Mouse (Mus musculus): ENCODE results near the gene Tgfbr3l. TPM values are rescaled to one million over a fixed set of nuclear protein-coding genes. Genes with fewer than 3 reads are reported as not detected.
A peak's percentile ranks its signal among the peaks of the same experiment; 100 is the strongest.
"Not testable (repeated sequence)": the region's sequence is repeated elsewhere in the genome, so short reads cannot be mapped to it uniquely, and the experiment has no call there.

Tgfbr3l gene
- total RNA-seq, 4 experiments from 2014 or later = 9.2 to 17.6 (median 12.5) TPM

DNA sequence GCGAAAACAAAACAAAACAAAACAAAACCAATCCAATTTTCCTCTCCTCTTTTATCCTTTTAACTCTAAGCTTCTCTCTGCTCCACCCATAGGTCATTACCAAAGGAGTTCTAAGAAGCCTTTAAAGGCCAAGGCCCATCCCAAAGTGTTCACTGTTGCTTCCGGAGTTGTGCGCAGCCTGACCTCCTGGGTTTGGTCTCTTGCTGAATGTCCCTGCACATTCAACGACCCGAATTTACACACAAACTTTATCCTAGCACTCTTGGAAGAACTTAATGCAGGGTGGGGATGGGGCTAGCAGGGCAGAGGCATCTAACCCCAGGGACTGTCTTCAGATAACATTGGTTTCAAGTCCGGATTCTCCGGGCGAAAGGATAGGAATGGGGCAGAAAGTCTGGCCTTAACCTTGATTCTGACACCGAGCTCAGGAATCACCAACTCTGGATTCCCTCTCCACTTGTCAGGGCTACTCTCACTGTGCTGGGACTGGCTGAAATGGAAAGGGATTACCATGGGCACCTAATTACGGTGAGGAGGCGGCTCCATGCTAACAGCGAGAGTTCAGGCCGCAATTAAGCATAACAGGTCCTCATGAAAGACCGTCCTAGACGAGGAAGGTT lies 10.1 kb upstream of the Tgfbr3l start:
- no peak for DNase-seq (ENCODE audit: low spot score in 2 of 2)

- DNase-seq (ENCODE audit: low spot score in 2 of 2) = peak; percentile 99 to 100
These were observed 9.4 kb upstream of the Tgfbr3l start, which contains the start of the genes Map2k7 and Gm49320 for GRCm38 (mm10) chr8:4238434-4239192. Gene Map2k7, plus strand, starts transcription at chr8:4238740. Gene Gm49320, plus strand, starts transcription at chr8:4238865.

- peak in 1 of 2 experiments; percentile 76 for DNase-seq (ENCODE audit: low spot score in 2 of 2)
These were observed 8.7 kb upstream of the Tgfbr3l start for GRCm38 (mm10) chr8:4239193-4239890.

DNA sequence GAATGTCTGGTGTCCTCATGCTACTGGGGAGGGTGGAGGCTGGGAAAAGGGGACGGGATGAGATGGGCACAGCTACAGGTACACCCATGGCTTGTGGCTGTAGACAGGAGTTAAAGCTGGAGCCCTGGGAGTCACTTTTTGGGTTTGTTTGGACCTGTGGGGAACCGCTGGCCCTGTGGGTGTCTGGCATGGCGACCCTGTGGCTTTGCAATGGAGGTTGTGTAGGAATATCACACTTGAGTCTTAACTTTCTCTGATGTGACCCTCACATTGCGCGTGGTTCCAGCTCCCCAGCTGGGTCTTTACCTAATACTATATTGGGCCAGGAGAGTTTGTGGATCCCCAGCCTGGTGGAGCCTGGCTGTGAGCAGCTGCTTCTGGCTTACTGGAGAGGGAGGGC lies 3.0 kb upstream of the Tgfbr3l start:
- no peak for DNase-seq (ENCODE audit: low spot score in 2 of 2)

DNA sequence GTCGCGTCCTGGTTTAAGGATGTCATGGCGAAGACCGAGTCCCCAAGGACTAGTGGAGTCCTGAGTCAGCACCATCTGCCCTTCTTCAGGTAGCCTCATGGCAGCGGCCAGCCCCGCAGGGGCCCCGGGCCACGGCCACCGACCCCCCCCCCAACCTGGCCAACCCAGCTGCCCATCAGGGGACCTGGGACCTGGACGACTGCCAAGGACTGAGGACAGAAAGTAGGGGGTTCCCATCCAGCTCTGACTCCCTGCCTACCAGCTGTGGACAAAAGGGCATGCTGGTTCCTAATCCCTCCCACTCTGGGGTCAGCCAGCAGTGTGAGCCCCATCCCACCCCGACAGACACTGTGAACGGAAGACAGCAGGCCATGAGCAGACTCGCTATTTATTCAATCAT lies 2.3 kb upstream of the Tgfbr3l start:
- no peak for DNase-seq (ENCODE audit: low spot score in 2 of 2)

DNA sequence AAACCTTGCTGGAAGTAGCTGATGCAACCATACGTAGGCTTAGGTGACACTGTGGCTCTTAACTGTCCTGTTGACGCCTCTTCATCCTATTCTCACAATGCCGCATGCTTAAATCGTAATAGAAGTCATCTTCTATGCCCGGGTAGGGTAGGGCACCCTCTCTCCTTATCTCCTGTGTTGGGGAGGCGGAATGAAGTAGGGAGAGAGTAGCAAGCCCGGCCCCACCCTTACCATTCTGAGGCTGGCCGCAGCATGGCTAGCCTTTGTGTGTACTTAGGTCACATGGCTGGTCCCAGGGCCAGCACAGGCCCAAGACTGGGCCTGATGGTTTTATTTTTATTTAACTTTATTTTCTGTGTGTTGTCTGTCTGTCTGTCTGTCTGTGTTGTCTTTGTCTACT lies 773 bp upstream of the Tgfbr3l start:
- DNase-seq (ENCODE audit: low spot score in 2 of 2) = no peak

GRCm38 (mm10) chr8:4249213-4249612 lies 1.2 kb downstream of the Tgfbr3l start:
- DNase-seq (ENCODE audit: low spot score in 2 of 2) = no peak

- peak; percentile 67 to 80 for DNase-seq (ENCODE audit: low spot score in 2 of 2)
These were observed 2.4 kb downstream of the Tgfbr3l start for GRCm38 (mm10) chr8:4250306-4250970.

GRCm38 (mm10) chr8:4252116-4252760 lies 4.2 kb downstream of the Tgfbr3l start:
- DNase-seq (ENCODE audit: low spot score in 2 of 2) = no peak

DNA sequence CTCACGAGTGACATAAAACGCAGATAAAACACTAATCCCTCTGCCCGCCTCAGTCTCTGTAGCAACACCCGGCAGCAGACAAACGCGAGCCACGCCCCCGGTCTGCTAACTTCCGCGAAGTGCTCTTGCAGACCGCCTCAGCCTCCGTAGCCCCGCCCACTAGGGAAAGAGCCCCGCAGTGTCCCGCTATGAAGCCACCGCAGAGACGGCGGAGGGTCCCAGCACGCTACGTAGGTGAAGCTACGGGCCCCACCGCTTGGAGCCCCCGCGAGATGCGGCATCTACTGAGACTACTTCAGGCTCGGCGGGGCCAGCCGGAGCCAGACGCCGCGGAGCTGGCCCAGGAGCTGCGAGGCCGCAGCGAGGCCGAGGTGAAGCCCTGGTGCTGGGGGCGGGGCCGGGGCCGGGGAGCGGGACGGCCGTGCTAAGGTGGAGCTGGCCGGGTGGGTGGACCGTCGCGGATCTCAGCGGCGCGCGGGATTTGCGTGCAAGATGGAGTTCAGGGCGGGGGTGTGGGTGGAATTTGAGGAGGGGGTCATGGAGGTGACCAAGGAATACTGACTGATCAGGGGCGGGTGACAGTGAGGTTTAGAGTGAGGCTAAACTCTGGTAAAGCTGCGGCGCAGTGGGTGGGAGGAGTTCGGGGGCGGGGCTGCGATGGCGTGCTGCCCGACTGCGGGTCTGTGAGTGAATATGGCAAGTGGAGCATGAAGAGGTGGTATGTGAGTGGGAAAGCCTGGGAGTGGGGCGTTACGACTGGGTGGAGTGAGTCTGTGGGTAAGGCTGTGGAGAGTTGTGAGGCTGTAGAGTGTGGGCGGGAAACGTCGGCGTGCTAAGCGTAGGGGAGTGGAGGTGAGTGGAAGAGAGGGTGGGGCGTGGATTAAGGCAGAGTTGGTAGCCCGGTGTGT lies 5.2 kb downstream of the Tgfbr3l start, which contains the start of gene Snapc2:
Snapc2 (plus strand) TSS at position 147 of the 908 bp plus-strand sequence.
- peak; percentile 91 to 93 for DNase-seq (ENCODE audit: low spot score in 2 of 2)

DNA sequence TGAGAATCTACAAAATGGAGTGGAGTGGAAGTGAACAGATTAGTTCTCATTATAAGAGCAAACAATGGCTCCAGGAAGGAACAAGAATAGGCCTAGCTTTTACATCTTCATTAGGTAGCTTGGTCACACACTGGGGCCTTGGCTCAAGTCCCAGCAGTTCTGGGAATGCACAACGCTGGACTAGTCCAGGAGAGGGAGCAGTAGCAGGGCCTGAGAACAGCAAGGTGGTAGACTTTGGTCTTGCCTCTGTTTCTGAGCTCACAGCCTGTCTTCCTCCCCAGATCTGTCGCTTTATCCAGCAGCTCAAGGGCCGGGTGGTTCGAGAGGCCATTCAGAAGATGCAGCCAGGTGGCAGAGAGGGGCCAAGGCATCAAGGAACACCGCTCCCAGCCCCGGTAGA lies 6.0 kb downstream of the Tgfbr3l start:
- peak in 1 of 2 experiments; percentile 71 for DNase-seq (ENCODE audit: low spot score in 2 of 2)

DNA sequence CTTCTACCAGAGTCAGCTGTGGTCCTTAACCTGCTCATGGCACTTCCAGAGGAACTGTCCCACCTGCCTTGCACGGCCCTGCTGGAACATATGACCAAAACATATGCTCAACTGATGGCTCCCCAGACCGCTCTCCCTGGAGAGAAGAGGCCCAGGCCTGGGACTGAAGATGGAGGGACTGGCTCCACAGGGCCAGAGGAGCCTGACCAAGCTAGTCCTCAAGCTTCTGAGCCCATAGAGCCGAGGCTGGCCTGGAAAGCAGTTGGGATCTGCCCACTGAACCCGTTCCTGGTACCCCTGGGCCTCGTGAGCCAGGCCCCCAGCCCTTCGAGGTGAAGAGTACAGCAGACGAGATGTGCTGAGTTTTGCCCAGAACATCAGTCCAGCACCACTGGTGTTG lies 7.5 kb downstream of the Tgfbr3l start:
- not testable (repeated sequence) for DNase-seq (ENCODE audit: low spot score in 2 of 2)

DNA sequence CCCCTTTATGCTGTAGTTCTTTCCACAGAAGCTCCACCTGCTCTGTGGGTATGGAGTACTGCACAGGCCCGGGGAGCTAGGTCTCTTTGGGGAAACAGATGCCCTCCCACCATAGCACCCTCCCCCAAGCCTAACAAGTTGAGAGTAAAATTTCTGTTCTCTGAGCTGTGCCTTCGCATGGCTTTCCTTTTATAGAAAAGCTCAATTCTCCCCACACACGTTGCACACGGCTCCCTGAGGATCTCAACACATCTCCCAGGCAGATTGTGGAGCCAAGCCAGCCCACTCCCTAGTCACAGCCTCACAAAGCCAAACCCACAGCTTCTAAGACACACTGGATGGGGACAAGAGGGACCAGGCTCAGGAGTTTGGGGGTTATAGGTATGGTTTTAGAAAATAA lies 8.9 kb downstream of the Tgfbr3l start:
- peak in 1 of 2 experiments; percentile 94 for DNase-seq (ENCODE audit: low spot score in 2 of 2)

GRCm38 (mm10) chr8:4257350-4257749 lies 9.3 kb downstream of the Tgfbr3l start:
- DNase-seq (ENCODE audit: low spot score in 2 of 2) = no peak

GRCm38 (mm10) chr8:4258233-4258632 lies 10.2 kb downstream of the Tgfbr3l start:
- DNase-seq (ENCODE audit: low spot score in 2 of 2) = peak in 1 of 2 experiments; percentile 79

- peak in 1 of 2 experiments; percentile 61 for DNase-seq (ENCODE audit: low spot score in 2 of 2)
These were observed 10.7 kb downstream of the Tgfbr3l start for GRCm38 (mm10) chr8:4258678-4259077.

DNA sequence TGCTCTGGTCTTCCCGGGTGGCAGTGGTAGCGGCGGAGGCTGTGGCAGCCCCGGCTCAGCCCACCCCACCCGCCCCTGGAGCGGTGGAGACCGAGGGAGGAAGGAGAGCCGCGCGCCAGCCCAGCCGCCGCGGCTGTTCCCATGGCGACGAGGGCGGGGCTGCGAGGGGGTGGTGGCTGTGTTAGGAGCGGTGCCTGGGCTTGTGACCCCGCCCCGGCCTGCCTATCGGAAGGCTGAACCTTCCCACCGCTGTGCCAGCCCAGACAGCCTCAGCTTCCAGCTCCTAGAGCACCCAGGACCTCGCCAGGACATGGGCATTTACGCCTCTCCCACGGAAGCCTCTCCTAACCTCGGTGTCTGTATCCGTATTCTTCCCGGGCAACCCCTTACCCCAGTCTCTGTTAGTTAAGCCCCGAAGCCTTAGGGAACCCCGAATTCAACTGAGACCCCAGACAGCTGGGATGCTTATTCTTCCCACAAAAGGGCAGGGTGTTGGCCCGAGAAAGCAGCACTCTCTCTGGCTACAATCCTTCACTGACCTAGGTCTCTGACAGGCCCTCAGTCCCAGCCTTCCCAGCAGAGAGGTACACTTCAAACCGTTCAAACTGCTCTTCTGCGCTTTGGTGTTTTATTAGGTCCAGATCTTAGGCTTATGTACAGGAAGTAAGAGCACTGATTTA lies 11.3 kb downstream of the Tgfbr3l start, which contains the start of gene Ctxn1:
Ctxn1 (minus strand) TSS at position 150 of the 680 bp plus-strand sequence.
- DNase-seq (ENCODE audit: low spot score in 2 of 2) = peak; percentile 87 to 94

DNA sequence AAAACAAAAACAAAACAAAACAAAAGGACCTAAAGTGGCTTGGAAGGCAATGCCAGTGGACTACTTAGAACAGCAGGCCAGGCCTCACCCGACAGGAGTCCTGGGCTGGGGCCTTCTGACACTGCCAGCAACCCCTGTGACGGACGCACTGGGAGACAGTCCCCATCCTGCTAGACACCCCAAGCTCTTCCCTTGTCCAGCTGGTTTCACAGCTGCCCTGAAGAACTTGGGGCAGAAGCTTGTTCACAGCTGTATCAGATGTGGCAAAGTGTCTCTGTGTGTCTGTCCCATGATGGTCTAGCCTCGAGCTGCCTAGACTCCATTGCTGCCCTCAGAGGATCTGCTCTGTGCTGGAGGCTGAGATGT lies 11.8 kb downstream of the Tgfbr3l start:
- no peak for DNase-seq (ENCODE audit: low spot score in 2 of 2)

DNA sequence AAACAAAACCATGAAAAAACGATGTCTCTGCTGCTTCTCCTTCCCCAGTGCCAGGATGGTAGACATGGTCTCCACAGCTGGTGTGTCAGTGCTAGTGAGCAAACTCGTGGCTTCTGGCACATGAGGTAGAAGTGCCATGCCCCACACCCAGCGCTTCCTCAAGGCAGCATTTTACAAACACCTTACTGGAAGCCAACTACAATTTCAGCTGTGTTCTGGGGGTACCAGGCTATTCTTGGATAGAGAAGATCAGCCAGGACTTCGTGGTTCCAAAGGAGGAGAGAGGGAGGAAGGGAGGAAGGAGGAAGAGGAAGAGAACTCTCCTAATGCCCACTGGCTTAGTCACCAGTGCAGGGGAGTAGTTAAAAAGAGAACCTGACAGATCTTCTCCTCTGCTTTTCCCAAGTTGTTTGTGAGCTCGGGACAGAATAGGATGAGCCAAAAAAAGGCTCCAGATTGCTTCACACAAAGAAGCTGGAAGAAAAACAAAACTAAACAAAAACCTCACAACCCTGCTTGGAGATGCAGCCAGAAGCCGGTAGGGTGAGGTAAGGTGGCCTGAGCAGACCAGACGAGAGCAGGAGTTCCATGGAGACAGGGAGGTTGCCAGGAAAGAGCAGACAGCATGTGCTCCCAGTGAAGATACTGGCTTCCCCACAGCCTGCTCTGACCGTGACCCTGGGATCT lies 15.2 kb downstream of the Tgfbr3l start:
- peak in 1 of 2 experiments; percentile 59 for DNase-seq (ENCODE audit: low spot score in 2 of 2)

Data from left cerebral cortex, adult 8-10 months (tissue).